Mouse (Mus musculus) macrophage (primary cell): ENCODE data around the gene Nfic. TPM values are rescaled to one million over a fixed set of nuclear protein-coding genes. Genes with fewer than 3 reads are reported as not detected.
A peak's percentile ranks its signal among the peaks of the same experiment; 100 is the strongest.

Experiments
- H3K27ac ChIP-seq: fragments of 350-480 bp; formaldehyde crosslinking; 2 replicates; pipeline ENCODE4 v1.9.0; 2021
- H3K36me3 ChIP-seq: fragments of 350-480 bp; formaldehyde crosslinking; 2 replicates; pipeline ENCODE4 v1.9.0; 2021; ENCODE audit errors: inconsistent target
- H3K4me3 ChIP-seq: fragments of 350-480 bp; formaldehyde crosslinking; 2 replicates; pipeline ENCODE4 v1.9.0; 2021; ENCODE audit errors: inconsistent target
- H3K79me2 ChIP-seq: fragments of 350-480 bp; formaldehyde crosslinking; 2 replicates; pipeline ENCODE4 v1.9.0; 2021; ENCODE audit errors: inconsistent target
- WGBS: methylation state at CpG from one replicate; pipeline ENCODE4 v1.1.7; 2026; ENCODE audit warnings: inconsistent platforms; ENCODE audit not compliant: missing documents; 5-methylcytosine and 5-hydroxymethylcytosine counted together
- polyA plus RNA-seq: library from polyadenylated mRNA; stranded (reverse); fragments of 250-400 nt; gene quantifications from 3 replicates; pipeline ENCODE4 v1.2.4, GENCODE M21; 2018; ENCODE audit warnings: inconsistent platforms

Nfic gene
- polyA plus RNA-seq, 1 experiment from 2014 or later = 60.6 TPM

DNA sequence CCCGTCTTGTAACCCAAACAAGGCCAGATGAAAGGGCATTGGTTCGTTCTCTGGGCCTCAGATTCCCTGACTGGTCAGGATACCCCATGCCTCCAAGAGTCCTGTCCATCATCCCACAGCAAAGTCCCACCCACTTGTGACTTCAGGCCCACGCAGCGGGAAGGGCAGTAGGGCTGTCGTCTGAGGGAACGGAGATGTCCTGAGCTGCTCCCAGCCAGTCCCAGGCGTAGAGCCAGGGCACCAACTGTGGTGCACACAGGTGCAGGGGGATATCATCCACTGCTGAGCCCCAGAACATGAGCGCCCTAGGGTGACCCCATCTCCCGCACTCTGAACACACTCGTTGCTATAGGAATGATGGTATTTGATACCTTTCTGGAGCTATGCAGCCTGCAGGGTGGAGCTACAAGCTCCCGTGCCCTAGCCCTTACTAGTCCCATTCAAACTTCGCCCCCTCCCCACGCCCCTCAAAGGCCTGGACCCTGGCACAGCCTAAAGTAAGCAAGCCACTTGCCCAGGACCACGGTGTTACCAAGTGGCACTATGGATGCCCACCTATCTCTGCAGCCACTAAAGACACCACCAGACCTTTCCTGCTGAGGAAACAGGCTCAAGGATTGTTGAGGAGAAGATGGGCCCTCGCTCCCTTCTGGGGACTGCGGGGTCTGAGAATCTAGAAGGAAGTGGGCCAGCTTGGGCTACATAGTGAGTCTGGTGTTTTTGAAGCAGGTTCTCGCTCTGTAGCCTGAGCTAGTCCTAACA is 39.7 kb downstream of the Nfic start:
- Histone ChIP-seq H3K79me2 (peaks cover 97% of the 10 kb centered on the region), H3K27ac (no peak overlapping the region), H3K36me3 (no peaks in the 10 kb centered on the region), H3K4me3 (no peak overlapping the region)
- WGBS = 91% methylated on average over 17 of the region's 17 CpGs

GRCm38 (mm10) chr10:81415146-81415545 is 40.3 kb downstream of the Nfic start:
- Histone ChIP-seq H3K27ac (peak overlapping the region; percentile 67; the same call in 1 of the 2 replicates), H3K36me3 (no peaks in the 10 kb centered on the region), H3K4me3 (no peak overlapping the region), H3K79me2 (peaks cover 94% of the 10 kb centered on the region)
- 76% methylated on average over 5 of the region's 5 CpGs for WGBS

- peak overlapping the region; percentile 27 for H3K4me3 ChIP-seq
- H3K36me3 ChIP-seq = no peaks in the 10 kb centered on the region
- peak overlapping the region; percentile 67 for H3K27ac ChIP-seq
- H3K79me2 ChIP-seq = peaks cover 94% of the 10 kb centered on the region
Observed at GRCm38 (mm10) chr10:81414682-81415081, 40.8 kb downstream of the Nfic start.

DNA sequence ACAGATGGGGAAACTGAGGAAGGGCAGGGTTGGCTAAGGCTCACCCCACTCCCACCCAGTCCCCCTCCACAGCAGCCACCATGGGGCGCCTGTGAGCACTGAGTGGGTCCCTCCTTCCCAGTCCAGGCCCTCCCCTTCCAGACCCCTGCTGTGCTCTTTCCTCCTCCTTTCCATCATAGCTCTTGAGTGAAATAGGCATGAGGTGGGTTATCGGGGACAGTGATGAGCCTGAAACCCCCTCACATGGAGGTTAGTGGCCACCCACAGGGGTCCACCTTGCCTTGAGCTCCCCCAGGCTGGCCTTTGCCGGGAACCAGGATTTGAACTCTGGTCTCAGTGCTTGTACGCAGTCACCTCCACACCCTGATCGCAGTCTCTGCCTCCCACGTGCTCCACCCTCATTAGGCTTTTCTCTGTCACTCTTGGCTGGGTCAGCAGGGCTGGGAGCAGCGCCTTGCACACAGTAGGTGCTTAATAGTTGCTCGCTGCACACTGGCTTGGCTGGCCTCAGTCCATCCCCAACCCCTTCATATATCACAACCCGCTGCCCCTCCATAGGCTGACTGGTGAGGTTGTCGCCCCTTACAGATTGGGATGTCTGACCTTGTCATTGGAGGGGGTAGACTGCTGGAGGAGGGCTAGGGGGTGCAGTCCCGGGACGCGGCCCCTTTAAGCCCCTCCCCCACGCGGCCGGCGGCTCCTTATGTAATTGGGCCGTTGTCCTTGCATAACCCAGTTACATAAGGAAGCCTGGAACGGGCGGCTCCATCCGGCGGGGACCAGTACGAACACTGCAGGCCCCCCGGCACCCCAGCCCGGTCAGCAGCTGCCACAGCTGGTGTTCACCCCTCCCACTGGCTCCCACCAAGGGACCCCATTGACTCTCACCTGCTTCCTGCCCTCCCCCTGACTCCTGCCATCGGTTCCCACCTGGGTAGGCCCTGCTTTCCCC is 41.8 kb downstream of the Nfic start:
- Histone ChIP-seq H3K36me3 (no peaks in the 10 kb centered on the region), H3K4me3 (peak overlapping the region; percentile 27), H3K79me2 (peaks cover 89% of the 10 kb centered on the region; the same call in 1 of the 2 replicates), H3K27ac (peak overlapping the region; percentile 67)
- WGBS = 18% methylated on average over 25 of the region's 26 CpGs

GRCm38 (mm10) chr10:81412586-81413309 is 42.7 kb downstream of the Nfic start:
- Histone ChIP-seq H3K79me2 (peaks cover 81% of the 10 kb centered on the region; the same call in 1 of the 2 replicates), H3K36me3 (no peaks in the 10 kb centered on the region), H3K27ac (peak overlapping the region; percentile 67; the same call in 1 of the 2 replicates), H3K4me3 (no peak overlapping the region)
- WGBS = 79% methylated on average over 16 of the region's 16 CpGs

DNA sequence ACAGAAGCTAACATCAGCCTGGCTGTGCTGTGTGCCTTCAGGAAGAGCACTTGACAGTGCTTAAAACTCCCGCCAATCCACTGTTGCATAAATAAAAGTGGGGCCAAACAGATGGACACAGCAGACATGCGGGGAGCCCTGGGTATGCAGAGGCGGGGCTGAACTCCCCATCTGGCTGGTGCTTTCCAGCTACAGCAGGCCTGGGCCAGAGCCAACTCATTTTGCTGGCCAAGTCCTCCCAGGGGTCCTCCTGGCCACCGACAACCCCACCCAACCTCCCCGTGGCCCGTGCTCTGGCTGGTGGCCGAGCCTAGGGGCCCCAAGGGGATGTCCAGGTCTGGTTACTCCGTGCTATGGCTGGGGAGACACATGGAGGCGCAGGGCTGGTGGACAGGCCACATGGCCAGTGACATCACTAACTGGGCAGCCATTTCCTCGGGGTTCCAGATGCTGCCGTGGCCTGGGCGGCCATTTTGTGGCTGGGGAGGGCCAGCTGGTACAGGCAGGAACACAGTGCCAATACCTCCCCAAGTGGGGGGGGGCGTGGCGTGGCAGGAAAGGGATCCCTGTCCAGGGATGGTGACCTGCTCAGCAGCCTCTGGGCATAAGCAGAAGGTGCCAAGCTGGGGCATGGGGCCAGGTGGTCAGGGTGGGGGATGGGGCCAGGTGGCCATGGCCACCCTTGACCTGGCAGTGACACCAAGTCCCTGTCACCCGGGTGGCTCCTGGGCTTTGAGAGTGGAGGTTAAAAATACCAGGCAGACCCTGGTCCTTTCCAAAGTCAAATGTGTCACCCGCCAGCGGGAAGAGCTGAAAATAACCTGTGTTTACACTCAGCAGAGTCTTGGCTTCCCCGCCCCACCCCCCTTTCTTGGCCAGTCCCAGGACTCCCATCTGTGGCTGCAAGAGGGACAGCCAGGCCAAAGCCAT is 43.7 kb downstream of the Nfic start:
- 0 out of 2 replicates have a peak overlapping the region, but pooled peaks have one; percentile 93 for H3K27ac ChIP-seq
- WGBS = 71% methylated on average over 18 of the region's 18 CpGs
- peaks cover 80% of the 10 kb centered on the region for H3K79me2 ChIP-seq
- no peak overlapping the region for H3K4me3 ChIP-seq
- H3K36me3 ChIP-seq = no peaks in the 10 kb centered on the region

GRCm38 (mm10) chr10:81410981-81411380 is 44.5 kb downstream of the Nfic start:
- H3K27ac ChIP-seq = peak overlapping the region; percentile 93
- WGBS = 78% methylated on average over 9 of the region's 9 CpGs
- H3K36me3 ChIP-seq = no peaks in the 10 kb centered on the region
- H3K79me2 ChIP-seq = peaks cover 80% of the 10 kb centered on the region
- H3K4me3 ChIP-seq = no peak overlapping the region

DNA sequence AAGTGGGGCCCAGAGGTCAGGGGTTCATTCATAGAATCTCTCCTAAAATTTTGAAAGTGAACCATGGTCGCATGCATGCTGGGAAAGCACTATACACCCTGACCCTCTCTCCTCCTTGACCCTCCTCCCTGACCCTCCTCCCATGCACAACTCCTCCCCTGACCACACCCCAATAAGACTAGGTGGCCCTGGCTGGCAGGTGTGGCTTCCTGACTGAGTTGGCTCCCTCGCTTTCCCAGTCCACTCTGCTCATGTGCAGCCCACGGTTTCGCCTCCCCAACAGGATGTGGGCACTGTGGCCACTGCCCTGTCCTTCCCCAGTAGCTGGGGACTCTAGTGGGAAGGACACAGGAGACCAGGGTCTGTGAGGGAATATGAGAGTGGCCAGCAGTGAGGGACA is 45.1 kb downstream of the Nfic start:
- 25% methylated on average over 4 of the region's 4 CpGs for WGBS
- Histone ChIP-seq H3K79me2 (peaks cover 80% of the 10 kb centered on the region), H3K36me3 (no peaks in the 10 kb centered on the region), H3K27ac (peak overlapping the region; percentile 93), H3K4me3 (peak overlapping the region; percentile 22)

DNA sequence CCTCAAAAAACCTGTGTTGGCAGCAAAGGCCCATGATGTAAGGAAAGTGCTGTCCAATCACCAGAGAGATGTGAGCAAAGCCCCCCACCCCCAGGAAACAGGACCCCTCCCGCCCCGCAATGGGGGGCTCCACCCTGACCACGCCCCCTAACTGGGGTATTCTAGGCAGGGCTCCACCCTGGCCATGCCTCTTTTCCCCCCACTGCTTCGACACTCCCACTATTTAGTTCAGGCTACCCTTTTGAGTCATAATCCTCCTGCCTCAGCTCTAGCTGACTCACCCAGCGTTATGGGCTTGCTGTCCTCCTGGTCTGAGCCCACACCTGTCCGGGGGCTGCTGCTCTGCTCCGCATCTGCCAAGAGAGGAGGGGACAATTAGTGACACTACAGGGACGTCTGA is 46.1 kb downstream of the Nfic start:
- peak overlapping the region; percentile 22 for H3K4me3 ChIP-seq
- H3K27ac ChIP-seq = peak overlapping the region; percentile 93
- 25% methylated on average over 7 of the region's 8 CpGs for WGBS
- H3K36me3 ChIP-seq = peaks cover under 1% of the 10 kb centered on the region; the same call in 1 of the 2 replicates
- H3K79me2 ChIP-seq = peaks cover 78% of the 10 kb centered on the region

DNA sequence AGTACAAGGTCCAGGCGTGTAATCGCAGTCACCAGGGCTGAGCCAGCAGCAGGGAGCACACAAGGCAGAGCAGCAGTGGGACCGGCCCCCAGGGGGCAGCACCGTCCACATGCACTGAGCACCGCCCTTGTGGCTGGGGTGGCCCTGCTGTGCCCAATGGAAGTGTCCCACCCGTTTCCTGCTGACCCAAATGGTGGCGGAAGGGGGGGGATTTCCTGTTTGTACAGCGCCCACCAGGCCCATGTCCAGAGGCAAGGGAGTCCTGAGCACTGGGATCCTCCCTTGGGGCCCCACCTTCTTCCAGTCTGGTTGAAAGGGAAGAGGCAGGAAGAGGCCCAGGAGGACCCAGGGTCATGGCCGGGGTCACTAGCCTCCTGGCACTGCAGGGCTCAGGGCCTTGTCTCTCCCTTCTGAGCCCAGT is 46.6 kb downstream of the Nfic start:
- H3K79me2 ChIP-seq = peaks cover 78% of the 10 kb centered on the region
- H3K4me3 ChIP-seq = no peak overlapping the region
- 10% methylated on average over 8 of the region's 9 CpGs for WGBS
- H3K36me3 ChIP-seq = peaks cover 5% of the 10 kb centered on the region; the same call in 1 of the 2 replicates
- peak overlapping the region; percentile 93 for H3K27ac ChIP-seq

- H3K27ac ChIP-seq = peak overlapping the region; percentile 93
- H3K4me3 ChIP-seq = no peak overlapping the region
- peaks cover 78% of the 10 kb centered on the region for H3K79me2 ChIP-seq
- peaks cover 10% of the 10 kb centered on the region; the same call in 1 of the 2 replicates for H3K36me3 ChIP-seq
- 72% methylated on average over 13 of the region's 13 CpGs for WGBS
Observed at GRCm38 (mm10) chr10:81408424-81408729, 47.1 kb downstream of the Nfic start.

DNA sequence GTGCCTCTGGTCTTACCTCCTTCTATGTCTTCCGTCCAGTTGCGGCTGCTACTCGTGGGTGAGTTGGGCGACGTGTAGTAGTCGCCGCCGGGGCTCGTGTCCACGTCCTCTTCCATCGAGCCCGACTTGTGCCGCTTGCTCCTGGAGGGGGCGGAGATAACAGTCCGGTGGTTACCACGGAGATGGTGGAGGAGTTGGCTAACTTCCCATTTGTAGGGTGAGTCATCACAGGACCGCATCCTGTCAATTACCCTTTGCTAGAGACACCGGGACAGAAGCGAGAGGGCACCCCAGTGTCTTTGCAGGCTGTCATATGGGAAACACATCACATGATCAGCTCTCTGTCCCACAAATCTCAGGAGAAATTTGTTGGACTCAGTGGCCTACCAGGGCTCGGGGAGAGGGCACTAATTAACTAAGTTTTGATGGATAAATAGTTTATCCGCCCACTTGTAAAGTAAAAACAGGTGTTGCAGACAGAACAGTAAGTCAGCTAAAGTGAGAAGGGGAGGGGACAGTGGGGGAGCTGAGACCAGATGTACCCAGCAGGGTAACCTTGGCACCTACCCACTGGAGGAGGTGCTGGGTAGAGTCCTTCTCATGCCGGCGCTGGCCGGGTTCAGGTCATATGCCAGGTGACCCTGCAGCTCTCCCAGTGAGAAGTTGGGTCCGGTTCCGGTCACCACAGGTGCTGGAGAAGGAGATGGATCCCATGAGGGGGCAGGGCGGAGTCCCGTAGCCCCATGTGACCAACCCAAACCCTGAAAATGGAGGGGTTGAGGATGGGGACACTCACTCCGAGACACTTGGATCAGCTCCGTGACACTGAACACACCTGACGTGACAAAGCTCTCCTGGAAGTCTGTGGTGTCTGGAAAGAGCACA is 47.7 kb downstream of the Nfic start:
- Histone ChIP-seq H3K36me3 (peaks cover 11% of the 10 kb centered on the region; the same call in 1 of the 2 replicates), H3K27ac (peak overlapping the region; percentile 93), H3K4me3 (peak overlapping the region; percentile 29), H3K79me2 (peaks cover 74% of the 10 kb centered on the region)
- 27% methylated on average over 31 of the region's 31 CpGs for WGBS
